Mouse (Mus musculus): ENCODE data around the gene Tfpt. TPM values are rescaled to one million over a fixed set of nuclear protein-coding genes. Genes with fewer than 3 reads are reported as not detected.

Tfpt gene
- total and polyA plus RNA-seq, 3 experiments = 38.2 to 44.0 (median 40.2) TPM

DNA sequence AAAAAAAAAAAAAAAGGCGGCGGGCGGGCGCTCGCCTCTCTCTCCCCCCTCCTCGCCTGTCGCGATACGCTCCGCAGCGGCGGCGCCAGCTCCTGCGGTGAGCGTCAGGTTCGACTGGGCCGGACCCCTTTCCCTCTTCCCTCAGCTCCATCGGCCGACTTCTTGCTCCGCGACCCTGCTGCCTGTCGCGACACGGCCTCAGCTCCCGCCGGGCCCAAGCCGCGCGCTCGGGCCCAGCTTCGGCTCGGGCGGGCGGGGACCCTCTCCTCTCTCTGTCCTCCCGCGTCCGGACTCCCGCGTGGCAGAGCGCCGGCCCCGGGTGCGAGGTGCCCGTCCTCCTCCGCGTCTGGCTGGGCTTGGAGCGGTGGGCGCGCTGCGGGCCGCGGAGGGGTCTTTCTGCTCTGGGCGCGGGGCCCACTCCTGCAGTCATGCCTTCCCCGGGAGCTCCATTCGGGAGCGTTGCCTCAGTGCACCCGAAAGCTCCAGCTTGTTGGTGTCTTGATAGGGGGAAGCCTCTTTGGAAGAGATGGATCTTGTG, 15.8 kb upstream of the Tfpt start:
- TF ChIP-seq GATA2 (IDR thresholded peaks at IDR 0.05; ENCODE audit: borderline replicate concordance, low read depth, low read length) (no peak), POLR2AphosphoS5 (IDR thresholded peaks at IDR 0.05; ENCODE audit: insufficient replicate concordance, low read depth, low read length) (no peak), CTCF (IDR thresholded peaks at IDR 0.05; ENCODE audit: low read depth, low read length) (no peak)
- DNase-seq (ENCODE audit: low spot score) (peak; percentile 32), ATAC-seq (ENCODE audit: extremely low read depth, insufficient number of reproducible peaks, low FRiP score, poor library complexity, severe bottlenecking) (no peak)
- Histone ChIP-seq H3K27me3 (ENCODE audit: insufficient read depth, low read length) (no peaks in the 10 kb centered on the region), H3K4me1 (ENCODE audit: insufficient read depth, low read depth, low read length) (peaks cover 61% of the 10 kb centered on the region), H3K36me3 (replicated peaks) (peaks cover 69% of the 10 kb centered on the region), H3K9me3 (replicated peaks) (no peaks in the 10 kb centered on the region), H3K4me3 (ENCODE audit: low read depth, low read length) (peak overlapping the region; percentile 86)

DNA sequence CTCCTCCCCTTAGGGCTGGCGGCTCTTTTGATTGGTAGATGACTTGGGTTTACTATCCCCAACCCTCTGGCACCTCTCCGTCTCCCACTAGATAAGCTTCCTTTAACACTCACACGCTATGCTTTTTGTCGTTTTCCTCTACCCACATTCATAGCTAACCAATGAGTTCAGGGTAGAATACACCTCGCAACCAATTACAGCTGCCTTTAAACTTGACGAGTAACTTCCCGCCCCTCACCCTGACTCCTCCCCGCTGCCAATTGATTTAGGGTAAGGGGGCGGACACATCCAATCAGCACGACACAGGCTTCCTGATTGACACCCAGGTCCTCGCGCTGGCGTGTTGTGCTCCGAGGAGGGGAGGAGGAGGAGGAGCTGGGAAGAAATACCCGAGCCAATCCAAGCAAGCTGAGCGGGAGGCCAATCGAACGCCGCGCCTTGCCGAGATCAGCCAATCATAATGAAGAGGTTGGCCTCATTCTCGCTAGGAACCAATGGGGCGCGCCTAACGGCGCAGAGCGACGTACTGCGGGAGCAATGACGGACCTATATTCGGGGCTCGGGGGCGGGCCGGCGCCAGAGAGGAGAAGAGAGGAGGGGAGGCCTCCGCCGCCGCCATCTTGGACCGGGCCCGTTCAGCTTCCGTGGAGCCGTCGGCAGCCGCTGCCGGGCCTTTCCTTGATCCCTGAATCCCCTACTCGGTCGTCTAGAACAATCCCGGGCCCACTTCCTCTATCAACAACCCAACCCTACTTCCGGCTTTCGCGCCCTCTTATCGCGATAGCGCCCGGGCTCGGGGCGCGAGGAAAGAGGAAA, 15.2 kb upstream of the Tfpt start, which contains the start of gene Cnot3:
Gene Cnot3 (plus strand): TSS at position 597 of the 816 bp plus-strand sequence.
- peaks cover 69% of the 10 kb centered on the region for H3K36me3 ChIP-seq (replicated peaks)
- ATAC-seq (ENCODE audit: extremely low read depth, insufficient number of reproducible peaks, low FRiP score, poor library complexity, severe bottlenecking) (peak; percentile 90), DNase-seq (ENCODE audit: low spot score) (peak; percentile 94)
- no peaks in the 10 kb centered on the region for H3K9me3 ChIP-seq (replicated peaks)
- peak within 1 kb of the TSS; percentile 86 for H3K4me3 ChIP-seq (ENCODE audit: low read depth, low read length)
- peaks cover 56% of the 10 kb centered on the region for H3K4me1 ChIP-seq (ENCODE audit: insufficient read depth, low read depth, low read length)
- H3K27me3 ChIP-seq (ENCODE audit: insufficient read depth, low read length) = no peaks in the 10 kb centered on the region
- TF ChIP-seq GATA2 (IDR thresholded peaks at IDR 0.05; ENCODE audit: borderline replicate concordance, low read depth, low read length) (no peak), TAL1 (conservative IDR thresholded peaks at IDR 0.05; ENCODE audit: low read depth, low read length) (no peak), CTCF (IDR thresholded peaks at IDR 0.05; ENCODE audit: low read depth, low read length) (no peak), GATA1 (IDR thresholded peaks at IDR 0.05; ENCODE audit: borderline replicate concordance, low read length) (no peak), POLR2AphosphoS5 (IDR thresholded peaks at IDR 0.05; ENCODE audit: insufficient replicate concordance, low read depth, low read length) (no peak)

GRCm38 (mm10) chr7:3644348-3644671, 14.6 kb upstream of the Tfpt start:
- H3K4me1 ChIP-seq (ENCODE audit: insufficient read depth, low read depth, low read length) = peaks cover 56% of the 10 kb centered on the region
- ATAC-seq (ENCODE audit: extremely low read depth, insufficient number of reproducible peaks, low FRiP score, poor library complexity, severe bottlenecking) (no peak), DNase-seq (ENCODE audit: low spot score) (no peak)
- H3K36me3 ChIP-seq (replicated peaks) = peaks cover 69% of the 10 kb centered on the region
- TF ChIP-seq GATA1 (IDR thresholded peaks at IDR 0.05; ENCODE audit: borderline replicate concordance, low read length) (no peak), TAL1 (conservative IDR thresholded peaks at IDR 0.05; ENCODE audit: low read depth, low read length) (no peak), CTCF (IDR thresholded peaks at IDR 0.05; ENCODE audit: low read depth, low read length) (no peak), POLR2AphosphoS5 (IDR thresholded peaks at IDR 0.05; ENCODE audit: insufficient replicate concordance, low read depth, low read length) (no peak), GATA2 (IDR thresholded peaks at IDR 0.05; ENCODE audit: borderline replicate concordance, low read depth, low read length) (no peak)
- H3K9me3 ChIP-seq (replicated peaks) = no peaks in the 10 kb centered on the region
- H3K27me3 ChIP-seq (ENCODE audit: insufficient read depth, low read length) = no peaks in the 10 kb centered on the region
- H3K4me3 ChIP-seq (ENCODE audit: low read depth, low read length) = peak overlapping the region; percentile 86

- ATAC-seq (ENCODE audit: extremely low read depth, insufficient number of reproducible peaks, low FRiP score, poor library complexity, severe bottlenecking) (no peak), DNase-seq (ENCODE audit: low spot score) (no peak)
- Histone ChIP-seq H3K4me1 (ENCODE audit: insufficient read depth, low read depth, low read length) (peaks cover 53% of the 10 kb centered on the region), H3K4me3 (ENCODE audit: low read depth, low read length) (peak overlapping the region; percentile 86; the same call in 1 of the 2 replicates), H3K36me3 (replicated peaks) (peaks cover 69% of the 10 kb centered on the region), H3K27me3 (ENCODE audit: insufficient read depth, low read length) (no peaks in the 10 kb centered on the region), H3K9me3 (replicated peaks) (no peaks in the 10 kb centered on the region)
- TF ChIP-seq CTCF (IDR thresholded peaks at IDR 0.05; ENCODE audit: low read depth, low read length) (no peak), GATA2 (IDR thresholded peaks at IDR 0.05; ENCODE audit: borderline replicate concordance, low read depth, low read length) (no peak), GATA1 (IDR thresholded peaks at IDR 0.05; ENCODE audit: borderline replicate concordance, low read length) (no peak), POLR2AphosphoS5 (IDR thresholded peaks at IDR 0.05; ENCODE audit: insufficient replicate concordance, low read depth, low read length) (no peak), TAL1 (conservative IDR thresholded peaks at IDR 0.05; ENCODE audit: low read depth, low read length) (no peak)
Measured at GRCm38 (mm10) chr7:3643843-3644242, 14.1 kb upstream of the Tfpt start.

- DNase-seq (ENCODE audit: low spot score) (no peak), ATAC-seq (ENCODE audit: extremely low read depth, insufficient number of reproducible peaks, low FRiP score, poor library complexity, severe bottlenecking) (no peak)
- TF ChIP-seq CTCF (IDR thresholded peaks at IDR 0.05; ENCODE audit: low read depth, low read length) (no peak), GATA1 (IDR thresholded peaks at IDR 0.05; ENCODE audit: borderline replicate concordance, low read length) (no peak), GATA2 (IDR thresholded peaks at IDR 0.05; ENCODE audit: borderline replicate concordance, low read depth, low read length) (no peak), TAL1 (conservative IDR thresholded peaks at IDR 0.05; ENCODE audit: low read depth, low read length) (no peak), POLR2AphosphoS5 (IDR thresholded peaks at IDR 0.05; ENCODE audit: insufficient replicate concordance, low read depth, low read length) (no peak)
- Histone ChIP-seq H3K9me3 (replicated peaks) (no peaks in the 10 kb centered on the region), H3K4me1 (ENCODE audit: insufficient read depth, low read depth, low read length) (peaks cover 49% of the 10 kb centered on the region), H3K27me3 (ENCODE audit: insufficient read depth, low read length) (no peaks in the 10 kb centered on the region), H3K36me3 (replicated peaks) (peaks cover 69% of the 10 kb centered on the region), H3K4me3 (ENCODE audit: low read depth, low read length) (no peak overlapping the region; the same call in 1 of the 2 replicates)
Measured at GRCm38 (mm10) chr7:3643412-3643811, 13.7 kb upstream of the Tfpt start.

DNA sequence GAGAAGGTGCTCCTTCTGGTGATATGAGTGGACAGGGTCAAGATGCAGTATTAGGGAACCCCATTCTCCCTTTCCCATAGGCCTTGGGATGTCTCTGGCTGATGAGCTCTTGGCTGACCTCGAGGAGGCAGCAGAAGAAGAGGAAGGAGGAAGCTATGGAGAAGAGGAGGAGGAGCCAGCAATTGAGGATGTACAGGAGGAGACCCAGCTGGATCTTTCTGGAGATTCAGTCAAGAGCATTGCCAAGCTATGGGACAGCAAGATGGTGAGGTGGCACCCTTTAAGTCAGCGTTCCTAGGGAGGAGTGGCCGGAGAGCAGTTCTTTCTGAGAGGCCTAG, 718 bp upstream of the Tfpt start:
- peaks cover 85% of the 10 kb centered on the region for H3K36me3 ChIP-seq (replicated peaks)
- ATAC-seq (ENCODE audit: extremely low read depth, insufficient number of reproducible peaks, low FRiP score, poor library complexity, severe bottlenecking) = peak; percentile 18; the same call in 1 of the 2 replicates

More for the DNA sequence above, 718 bp upstream of the Tfpt start:
- H3K4me3 ChIP-seq (ENCODE audit: low read depth, low read length) = peak overlapping the region; percentile 73
- H3K9me3 ChIP-seq (replicated peaks) = no peaks in the 10 kb centered on the region
- peaks cover 51% of the 10 kb centered on the region for H3K4me1 ChIP-seq (ENCODE audit: insufficient read depth, low read depth, low read length)
- no peaks in the 10 kb centered on the region for H3K27me3 ChIP-seq (ENCODE audit: insufficient read depth, low read length)
- DNase-seq (ENCODE audit: low spot score) = peak; percentile 22
- TF ChIP-seq TAL1 (conservative IDR thresholded peaks at IDR 0.05; ENCODE audit: low read depth, low read length) (no peak), GATA2 (IDR thresholded peaks at IDR 0.05; ENCODE audit: borderline replicate concordance, low read depth, low read length) (no peak), POLR2AphosphoS5 (IDR thresholded peaks at IDR 0.05; ENCODE audit: insufficient replicate concordance, low read depth, low read length) (no peak), CTCF (IDR thresholded peaks at IDR 0.05; ENCODE audit: low read depth, low read length) (no peak), GATA1 (IDR thresholded peaks at IDR 0.05; ENCODE audit: borderline replicate concordance, low read length) (no peak)

Measured in G1E (cell line).